Mouse (Mus musculus) G1E (cell line): ENCODE data around the gene Lrrc55.
"Not testable (repeated sequence)": the region's sequence is repeated elsewhere in the genome, so short reads cannot be mapped to it uniquely, and the experiment has no call there.

Experiments
- CTCF ChIP-seq: IDR thresholded peaks from 2 replicates; pipeline ENCODE4 v1.5.1; 2012; ENCODE audit warnings: low read depth, low read length, inconsistent platforms, mixed read lengths
- GATA1 ChIP-seq: IDR thresholded peaks from 2 replicates; pipeline ENCODE4 v1.6.1; 2012; ENCODE audit warnings: borderline replicate concordance, low read length, inconsistent platforms, mixed read lengths

- TF ChIP-seq CTCF, GATA1: not testable (repeated sequence)
Measured at GRCm38 (mm10) chr2:85237231-85237630, 40.2 kb upstream of the Lrrc55 start.
